In genomic region chr16:43890747-43891336, GRCm38 (mm10) we compare ENCODE assay signal across 9 mouse cellular contexts. TPM values are rescaled to one million over a fixed set of nuclear protein-coding genes. Genes with fewer than 3 reads are reported as not detected.
DNase-seq lines count a peak whose midpoint lies in the region; ATAC-seq and TF ChIP-seq lines count a peak whose summit lies in the region.
"Had no signal": no experiment of that assay in that cellular context is flagged by ENCODE, and none has a peak within 500 bp of the region (broad histone marks: within the 10 kb centered on the region; RNA-seq: fewer than 3 reads in every experiment).

No protein-coding gene starts in this region.

- no peak for TF ChIP-seq CTCF in layer of hippocampus, adult 2 months (conservative IDR thresholded peaks at IDR 0.05)

- H3K4me1 ChIP-seq in embryonic facial prominence, embryonic 10.5 days = peaks cover 15% of the 10 kb centered on the region
- H3K4me1 ChIP-seq in hindbrain, embryonic 14.5 days (replicated peaks; ENCODE audit: control insufficient read depth, insufficient read depth, low read length) = peaks cover 19% of the 10 kb centered on the region
- H3K4me1 ChIP-seq in midbrain, embryonic 12.5 days = peaks cover 16% of the 10 kb centered on the region

- WGBS in embryonic facial prominence, embryonic 10.5 days = 85% methylated on average over 4 of the region's 4 CpGs
- 91% methylated on average over 4 of the region's 4 CpGs for WGBS in hindbrain, embryonic 14.5 days
- 92% methylated on average over 4 of the region's 4 CpGs for WGBS in midbrain, embryonic 12.5 days

- no peak for DNase-seq in layer of hippocampus, adult 2 months (ENCODE audit: low spot score in 2 of 2)
- DNase-seq in layer of hippocampus, adult 11-12 months (ENCODE audit: low spot score) = no peak
- no peak for DNase-seq in embryonic facial prominence, embryonic 10.5 days (ENCODE audit: low spot score)
- DNase-seq in hindbrain, embryonic 14.5 days (ENCODE audit: low spot score) = no peak
- no peak for DNase-seq in adrenal gland, postnatal 14 days
- DNase-seq in layer of hippocampus, postnatal 10 days (ENCODE audit: low spot score in 2 of 2) = no peak
- DNase-seq: cerebellum, postnatal 10 days; kidney, adult 18-20 months had no signal

- H3K27ac ChIP-seq in layer of hippocampus, adult 2 months = no peak overlapping the region; the same call in 1 of the 2 replicates
- H3K27ac ChIP-seq in embryonic facial prominence, embryonic 10.5 days (replicated peaks) = peak overlapping the region; percentile 90; the same call in 1 of the 2 replicates
- H3K27ac ChIP-seq in hindbrain, embryonic 14.5 days = no peak overlapping the region
- H3K27ac ChIP-seq in midbrain, embryonic 12.5 days (replicated peaks) = no peak overlapping the region

- H3K4me3 ChIP-seq in layer of hippocampus, adult 2 months = peak overlapping the region; percentile 57; the same call in 1 of the 2 replicates
- H3K4me3 ChIP-seq in embryonic facial prominence, embryonic 10.5 days = peak overlapping the region; percentile 78
- peak overlapping the region; percentile 71; the same call in 1 of the 2 replicates for H3K4me3 ChIP-seq in hindbrain, embryonic 14.5 days (replicated peaks; ENCODE audit: low read length)
- H3K4me3 ChIP-seq in midbrain, embryonic 12.5 days = no peak overlapping the region; the same call in 1 of the 2 replicates

- no peaks in the 10 kb centered on the region for H3K27me3 ChIP-seq in embryonic facial prominence, embryonic 10.5 days (replicated peaks; ENCODE audit: low read depth, poor library complexity, severe bottlenecking)
- H3K27me3 ChIP-seq in hindbrain, embryonic 14.5 days (ENCODE audit: control insufficient read depth, insufficient read depth, low read length) = no peaks in the 10 kb centered on the region
- H3K27me3 ChIP-seq in midbrain, embryonic 12.5 days = no peaks in the 10 kb centered on the region

- H3K9ac ChIP-seq in hindbrain, embryonic 14.5 days = peak overlapping the region; percentile 86
- peak overlapping the region; percentile 65; the same call in 1 of the 2 replicates for H3K9ac ChIP-seq in midbrain, embryonic 12.5 days (replicated peaks)

- H3K36me3 ChIP-seq in embryonic facial prominence, embryonic 10.5 days (replicated peaks) = peaks cover 5% of the 10 kb centered on the region; the same call in 1 of the 2 replicates
- H3K36me3 ChIP-seq in hindbrain, embryonic 14.5 days (replicated peaks; ENCODE audit: control insufficient read depth, insufficient read depth) = no peaks in the 10 kb centered on the region
- no peaks in the 10 kb centered on the region for H3K36me3 ChIP-seq in midbrain, embryonic 12.5 days

- no peaks in the 10 kb centered on the region for H3K9me3 ChIP-seq in embryonic facial prominence, embryonic 10.5 days
- H3K9me3 ChIP-seq in hindbrain, embryonic 14.5 days (ENCODE audit: control insufficient read depth, low read length) = no peaks in the 10 kb centered on the region
- no peaks in the 10 kb centered on the region for H3K9me3 ChIP-seq in midbrain, embryonic 12.5 days

- H3K4me2 ChIP-seq in hindbrain, embryonic 14.5 days (replicated peaks) = peak overlapping the region; percentile 71
- peak overlapping the region; percentile 85 for H3K4me2 ChIP-seq in midbrain, embryonic 12.5 days (replicated peaks)

- no peak for ATAC-seq in hindbrain, embryonic 14.5 days (ENCODE audit: low FRiP score)
- ATAC-seq in midbrain, embryonic 12.5 days (ENCODE audit: low FRiP score, low read depth) = no peak

RNA-seq across cellular contexts. Expression of gene Ccdc191, which starts 1.2 kb away (rescaled TPM):
- 1 to 10 TPM; 4.8 to 5.1 TPM for total RNA-seq in layer of hippocampus, adult 2 months (2021)
- 16.3 and 20.2 TPM in 2 replicates for polyA plus RNA-seq in embryonic facial prominence, embryonic 10.5 days (2016; fragmentation: Nextera tagmentation; extraction: Ambion mirVana)
- 4.2 and 7.7 TPM in 2 replicates for polyA plus RNA-seq in hindbrain, embryonic 14.5 days (2014; fragmentation: Nextera tagmentation; extraction: Ambion mirVana)
- 14.8 and 16.7 TPM in 2 replicates for polyA plus RNA-seq in midbrain, embryonic 12.5 days (2016; fragmentation: Nextera tagmentation; extraction: Ambion mirVana)
- total RNA-seq in adrenal gland, postnatal 14 days (2021) = 6.4 and 7.8 TPM in 2 replicates
- 1 to 10 TPM; 5.2 to 9.2 TPM for total RNA-seq in layer of hippocampus, postnatal 10 days (2021)

RNA-seq across cellular contexts. Expression of gene Qtrt2, which starts 35.8 kb away (rescaled TPM):
- total RNA-seq in layer of hippocampus, adult 2 months (2021) = 10 to 100 TPM; 38.8 to 40.7 TPM
- 36.0 and 37.4 TPM in 2 replicates for polyA plus RNA-seq in embryonic facial prominence, embryonic 10.5 days (2016; fragmentation: Nextera tagmentation; extraction: Ambion mirVana)
- 23.3 and 26.3 TPM in 2 replicates for polyA plus RNA-seq in hindbrain, embryonic 14.5 days (2014; fragmentation: Nextera tagmentation; extraction: Ambion mirVana)
- polyA plus RNA-seq in midbrain, embryonic 12.5 days (2016; fragmentation: Nextera tagmentation; extraction: Ambion mirVana) = 29.3 and 30.3 TPM in 2 replicates
- 31.5 and 31.9 TPM in 2 replicates for total RNA-seq in adrenal gland, postnatal 14 days (2021)
- total RNA-seq in layer of hippocampus, postnatal 10 days (2021) = 10 to 100 TPM; 35.0 to 38.1 TPM
